Mouse (Mus musculus) adrenal gland (tissue): ENCODE data around the gene Trpm1.
"Not testable (repeated sequence)": the region's sequence is repeated elsewhere in the genome, so short reads cannot be mapped to it uniquely, and the experiment has no call there.

Experiments
- intact Hi-C: fragments of 180-260 bp; cut with DNase I; formaldehyde crosslinking; loops from one replicate; pipeline ENCODE4 v1.15.1; 2025
- long read RNA-seq, 2 experiments: library from polyadenylated mRNA; unstranded; transcript quantifications; one replicate each; pipeline ENCODE4 v2.0.0; 2020; ENCODE audit warnings: borderline replicate concordance in 1 of 2; ENCODE audit not compliant: insufficient replicate concordance in 1 of 2

Trpm1 gene
- long read RNA-seq, experiment 1, partial matches to known transcripts = 0 of 1 reads
- long read RNA-seq, experiment 1, other reads (novel, unspliced or antisense) = 1 of 1 reads
- long read RNA-seq, experiment 2 = 0 reads

DNA sequence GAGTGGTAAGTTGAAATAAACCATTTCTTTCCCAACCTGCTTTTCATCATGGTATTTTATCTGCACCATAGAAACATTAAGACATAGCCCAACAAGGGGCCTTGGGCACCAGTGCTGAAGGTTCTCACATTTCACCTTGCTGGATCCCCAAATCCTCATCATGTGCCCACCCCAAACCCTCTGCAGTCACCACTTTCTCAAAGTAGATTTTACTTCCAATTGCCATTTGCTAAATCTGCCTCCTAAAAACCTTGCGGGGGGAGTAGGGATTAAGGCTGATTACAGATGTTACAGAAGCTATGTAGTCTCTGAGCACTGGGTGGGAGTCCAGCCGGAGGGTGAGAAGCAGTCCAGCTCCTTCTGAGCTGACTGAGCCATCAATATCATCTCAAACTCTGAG is at the start of gene Trpm1:
Trpm1 (plus strand) TSS at position 301 of the 400 bp plus-strand sequence.
- intact Hi-C loops = loop anchor here (10.0 kb wide), 3 partner anchors 89 to 299 kb away; no protein-coding TSS in a partner anchor

DNA sequence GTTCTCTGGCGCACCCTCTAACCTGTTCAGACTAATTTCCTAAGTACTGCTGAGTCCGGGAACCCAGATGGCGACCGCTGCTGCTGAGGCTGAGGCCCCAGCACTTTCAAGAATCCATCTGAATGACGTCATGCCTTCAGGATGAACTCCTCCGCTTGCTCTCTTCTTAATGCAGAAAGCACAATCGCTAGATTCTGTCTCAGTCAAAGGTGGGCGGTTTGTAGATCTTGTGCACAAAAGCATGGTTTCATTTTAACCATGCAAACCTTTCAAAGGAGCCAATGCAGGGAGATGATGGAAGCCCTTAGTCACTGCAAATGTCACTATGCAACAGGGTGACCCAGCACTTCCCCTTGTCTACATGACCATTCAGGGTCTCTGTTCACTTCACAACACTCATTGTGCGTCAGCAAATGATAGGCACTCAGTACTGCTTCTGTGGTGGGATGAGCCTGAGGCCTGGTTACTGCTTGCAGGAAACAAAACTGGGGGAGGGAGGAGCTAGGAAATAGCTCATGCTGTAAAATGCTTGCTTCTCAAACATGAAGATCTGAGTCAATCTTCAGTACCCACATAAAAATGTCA is 31.4 kb upstream of the Trpm1 start:
- intact Hi-C loops = no loop called here

DNA sequence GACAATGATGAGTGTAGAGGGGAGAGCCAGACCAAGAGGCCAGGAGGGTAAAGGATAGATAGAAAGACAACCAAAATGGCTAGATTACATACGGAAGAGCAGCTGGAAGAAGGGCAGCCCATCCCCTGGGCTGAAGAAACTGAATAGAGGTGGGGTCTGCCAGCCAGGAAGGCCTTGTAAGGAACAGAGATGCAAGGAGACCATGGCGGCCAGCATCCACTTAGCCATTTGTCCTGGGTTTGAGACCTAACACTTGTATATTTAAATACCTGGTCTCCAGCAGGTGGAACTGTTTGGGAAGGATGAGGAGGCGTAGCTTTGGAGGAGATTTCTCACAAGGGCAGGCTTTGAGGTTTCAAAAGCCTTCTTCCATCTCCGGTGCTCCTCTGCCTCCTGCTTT is 29.9 kb upstream of the Trpm1 start:
- intact Hi-C loops = no loop called here

DNA sequence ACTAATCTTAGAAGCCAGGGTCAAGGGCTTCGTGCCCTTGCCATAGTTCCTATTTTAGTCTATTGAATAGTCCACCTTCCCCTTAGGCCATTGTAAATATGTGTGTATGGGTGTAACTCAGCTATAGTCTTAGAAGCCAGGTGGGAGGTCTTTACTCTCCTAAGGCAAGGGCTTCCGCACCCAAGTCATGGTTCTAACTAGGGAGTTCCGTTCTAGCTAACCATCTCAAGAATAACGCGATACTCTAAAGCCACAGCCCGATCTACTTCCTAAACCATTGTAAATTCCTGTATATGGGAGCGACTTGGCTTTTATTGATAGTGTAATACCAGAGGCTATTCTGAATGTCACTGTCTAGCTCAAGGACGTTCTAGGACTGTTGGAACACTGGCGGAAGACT is 27.6 kb upstream of the Trpm1 start:
- intact Hi-C loops = not testable (repeated sequence)

DNA sequence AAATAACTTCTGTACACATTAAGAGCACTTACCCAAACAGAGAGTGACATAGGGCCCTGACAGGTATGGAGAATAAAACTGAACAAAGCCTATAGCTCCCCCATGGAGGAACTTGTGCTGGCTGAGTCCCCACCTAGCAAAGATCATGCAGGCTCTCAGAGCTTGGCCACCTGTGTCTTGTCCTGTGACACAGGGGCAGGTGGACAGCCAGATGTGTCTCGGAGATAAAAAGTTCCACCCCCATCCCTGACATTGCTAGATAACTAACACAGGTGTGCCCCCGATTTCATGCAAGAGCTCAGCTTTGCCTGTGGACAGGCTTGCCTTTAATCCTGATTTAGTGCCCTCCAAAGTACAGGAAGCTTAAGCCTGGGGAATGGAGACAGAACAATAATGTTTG is 13.8 kb upstream of the Trpm1 start:
- intact Hi-C loops = no loop called here

DNA sequence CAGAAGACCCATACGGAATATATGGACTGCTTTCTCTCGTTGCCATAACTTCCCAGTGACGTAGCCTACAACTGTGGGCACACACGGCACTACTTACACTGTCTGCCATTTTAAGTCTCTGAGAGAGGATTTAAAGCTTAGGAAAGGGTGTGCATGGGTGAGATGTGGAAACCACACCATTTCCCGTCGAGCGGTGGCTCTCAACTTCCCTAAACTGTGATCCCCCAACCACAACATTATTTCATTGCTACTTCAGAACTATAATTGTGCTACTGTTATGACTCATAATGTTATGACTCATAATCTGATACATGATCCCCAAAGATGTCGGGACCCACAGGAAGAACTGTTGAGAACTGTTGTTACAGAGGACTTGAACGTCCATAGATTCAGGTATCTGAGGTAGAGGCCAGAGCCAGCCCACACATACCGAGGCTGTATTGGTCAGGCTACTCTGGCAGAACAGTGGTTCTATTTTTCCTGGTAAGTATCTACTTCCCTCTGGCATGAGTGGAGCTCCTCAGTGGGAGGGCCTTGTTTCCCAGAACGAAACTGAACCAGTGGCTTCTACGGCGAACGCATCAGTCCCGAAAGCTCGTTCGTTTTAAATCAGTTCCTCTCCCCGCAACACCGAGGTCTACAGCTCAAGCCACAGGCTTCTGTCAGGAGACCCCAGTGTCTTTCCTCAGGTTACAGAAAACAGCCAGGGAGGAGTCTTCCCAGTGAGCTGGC is 12.2 kb upstream of the Trpm1 start:
- intact Hi-C loops = no loop called here

DNA sequence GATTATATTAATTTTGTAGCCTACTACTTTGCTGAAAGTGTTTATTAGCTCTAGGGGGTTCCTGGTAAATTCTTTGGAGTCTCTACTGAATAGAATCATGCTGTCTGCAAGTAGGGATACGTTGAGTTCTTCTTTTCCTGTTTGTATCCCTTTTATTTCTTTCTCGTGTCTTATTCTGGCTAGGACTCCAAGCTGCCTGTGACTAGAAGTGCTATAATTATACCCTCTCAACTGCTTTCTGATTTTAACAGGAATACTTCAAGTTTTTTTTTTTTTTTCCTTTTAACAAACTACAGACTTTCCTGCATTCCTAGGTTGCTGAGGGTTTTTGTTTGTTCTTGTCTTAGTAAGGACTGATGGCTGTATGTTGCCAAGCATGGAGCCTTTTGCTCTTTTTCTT is 4.3 kb upstream of the Trpm1 start:
- intact Hi-C loops = no loop called here

DNA sequence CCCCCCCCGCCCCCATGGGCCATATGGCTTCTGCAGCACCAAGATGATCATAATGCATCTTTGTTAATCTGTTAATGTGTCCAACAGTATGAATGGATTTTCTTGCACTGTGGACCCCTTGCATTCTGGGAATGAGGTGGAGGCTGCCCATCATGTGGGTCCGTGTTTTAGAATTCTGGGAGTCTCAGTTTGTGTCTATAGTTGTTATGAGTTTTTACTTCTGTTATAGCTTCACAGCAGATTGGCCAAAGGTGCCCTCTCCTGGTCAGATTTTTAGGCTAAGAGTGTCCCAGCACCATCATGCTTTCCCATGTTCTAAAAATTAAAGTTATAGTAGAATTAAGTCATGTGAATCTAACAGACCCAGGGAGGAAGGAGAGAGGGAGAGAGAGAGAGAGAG is 3.9 kb upstream of the Trpm1 start:
- intact Hi-C loops = loop anchor here (10.0 kb wide), 3 partner anchors 85 to 295 kb away; no protein-coding TSS in a partner anchor

DNA sequence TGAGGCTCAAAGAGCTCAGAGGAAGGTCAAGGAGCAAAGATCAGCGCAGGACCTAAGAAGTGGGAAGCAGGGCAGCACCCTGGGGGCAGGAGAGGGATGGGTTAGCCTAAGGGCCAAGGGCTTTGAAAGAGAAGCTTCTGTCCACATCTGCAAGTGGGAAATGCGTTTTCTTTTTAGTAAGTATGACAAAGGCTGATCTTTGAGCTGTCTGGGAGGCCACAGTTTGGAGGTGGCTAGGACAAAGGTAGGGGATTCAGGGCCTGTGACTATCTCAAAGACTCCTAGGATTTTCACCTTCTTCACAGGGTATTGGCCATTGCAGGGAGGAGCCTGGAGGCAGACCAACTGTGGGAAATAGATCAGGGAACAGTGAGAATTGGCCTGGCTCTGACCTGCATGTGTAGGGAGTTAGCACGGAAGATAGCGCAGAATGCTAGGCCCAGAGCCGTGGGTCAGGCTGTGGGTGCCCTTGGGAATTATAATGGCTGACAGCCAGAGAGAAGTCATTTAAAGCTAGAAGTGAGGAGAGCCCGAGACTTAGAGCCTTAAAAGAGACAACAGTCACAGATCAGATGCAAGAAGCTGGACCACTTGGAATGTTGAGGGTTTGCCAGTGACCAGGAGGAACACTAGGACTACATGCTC is 3.1 kb upstream of the Trpm1 start:
- intact Hi-C loops = loop anchor here (10.0 kb wide), 3 partner anchors 86 to 296 kb away; no protein-coding TSS in a partner anchor

DNA sequence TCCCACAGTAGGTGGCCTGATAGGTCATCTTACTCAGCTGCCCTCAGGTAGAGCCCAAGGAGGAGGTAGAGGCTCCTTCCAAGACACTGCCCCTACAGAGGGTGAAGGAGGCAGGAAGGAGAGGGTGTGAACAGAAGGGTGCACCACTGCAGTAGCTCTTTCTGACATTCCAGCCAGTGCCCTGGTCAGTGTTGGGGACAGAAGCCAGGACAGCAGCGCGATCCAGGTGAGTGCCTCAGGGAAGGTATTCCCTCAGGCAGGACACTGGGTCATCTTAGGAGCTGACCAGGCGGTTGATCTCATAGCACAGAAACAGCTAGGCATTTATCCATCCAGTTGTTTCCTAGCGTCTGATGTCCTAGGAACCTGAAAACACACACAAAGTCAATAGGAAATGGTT is 1.6 kb downstream of the Trpm1 start:
- intact Hi-C loops = loop anchor here (10.0 kb wide), 3 partner anchors 90 to 300 kb away; no protein-coding TSS in a partner anchor

DNA sequence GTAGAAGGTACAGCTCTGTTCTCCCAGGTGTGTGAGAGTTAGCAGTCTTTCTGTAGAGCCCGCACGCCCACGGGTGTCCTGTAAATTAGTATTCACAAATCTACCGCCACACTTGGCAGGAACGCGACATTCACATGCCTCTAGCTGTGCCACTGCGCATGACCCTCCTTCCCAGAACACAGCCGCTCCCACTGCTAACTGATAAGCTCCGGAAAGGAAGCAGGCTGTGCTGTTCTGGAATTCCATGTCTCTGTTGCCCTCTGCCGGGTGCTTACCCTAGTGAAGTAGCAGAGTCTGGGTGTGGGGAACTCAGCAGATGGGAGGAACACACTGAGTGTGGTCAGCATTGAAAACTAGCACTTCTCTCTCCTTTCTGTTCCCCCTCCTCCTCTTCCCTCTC is 2.1 kb downstream of the Trpm1 start:
- intact Hi-C loops = loop anchor here (10.0 kb wide), 3 partner anchors 91 to 301 kb away; no protein-coding TSS in a partner anchor

DNA sequence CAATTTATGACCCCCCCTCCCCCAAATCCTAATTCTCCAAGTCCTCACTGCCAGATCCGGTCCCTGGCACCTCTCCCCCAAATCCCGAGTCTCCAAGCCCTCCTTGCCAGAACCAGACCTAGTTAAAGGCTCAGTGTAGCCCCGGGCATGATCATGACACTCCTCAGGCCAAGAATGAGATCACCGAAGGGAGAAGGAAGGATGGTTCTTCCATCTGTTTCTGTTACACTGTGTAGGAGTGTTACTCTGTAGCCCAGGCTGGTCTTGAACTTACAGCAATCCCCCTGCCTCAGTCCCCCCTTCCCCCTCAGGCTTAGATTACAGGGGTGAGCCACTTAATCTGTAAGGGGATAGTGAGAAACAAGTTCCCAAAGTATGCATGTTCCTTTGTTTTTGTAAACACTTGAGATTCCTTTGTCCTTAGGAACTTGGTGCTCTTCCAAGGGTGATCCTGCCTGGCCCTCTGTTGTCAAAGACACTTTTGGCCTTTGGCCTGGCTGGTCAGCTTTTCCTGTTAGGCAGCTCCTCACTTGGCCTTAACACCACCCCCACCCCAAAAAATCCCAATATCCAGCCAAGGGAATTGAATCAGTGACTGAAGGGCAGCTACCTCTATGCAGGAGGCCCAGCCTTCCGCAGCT is 2.8 kb downstream of the Trpm1 start:
- intact Hi-C loops = loop anchor here (10.0 kb wide), 3 partner anchors 92 to 302 kb away; no protein-coding TSS in a partner anchor

DNA sequence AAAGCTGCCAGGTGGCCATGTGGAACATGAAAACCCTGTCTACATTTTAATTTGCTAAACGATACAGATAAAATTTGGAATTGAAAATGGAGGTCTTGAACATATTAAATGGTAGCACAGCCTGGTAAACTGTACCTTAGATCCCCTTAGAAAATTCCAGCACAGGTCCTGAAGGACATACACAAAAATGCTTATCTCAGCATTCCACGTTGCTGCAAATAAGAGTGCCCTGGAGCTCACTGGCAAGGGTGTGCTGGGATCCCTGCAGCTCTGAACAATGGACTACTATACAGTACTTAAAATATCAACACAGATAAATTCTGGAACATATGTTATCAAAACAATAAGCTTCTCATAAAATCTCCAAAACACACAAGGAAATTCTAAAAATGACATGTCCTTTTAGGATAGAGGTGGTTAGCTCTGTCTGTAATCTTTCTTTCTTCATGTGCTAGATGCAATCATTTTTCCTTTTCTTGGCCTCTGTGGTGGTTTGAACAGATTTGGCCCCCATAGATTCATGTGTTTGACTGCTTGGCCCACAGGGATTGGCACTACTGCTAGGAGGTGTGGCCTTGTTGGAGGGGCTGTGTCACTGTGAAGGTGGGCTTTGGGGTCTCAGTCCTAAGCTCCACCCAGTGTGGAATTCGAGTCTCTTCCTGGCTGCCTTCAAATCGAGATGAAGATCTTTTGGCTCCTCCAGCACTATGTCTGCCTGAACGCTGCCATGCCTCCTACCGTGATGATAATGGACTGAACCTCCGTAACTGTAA is 3.5 kb downstream of the Trpm1 start:
- intact Hi-C loops = loop anchor here (10.0 kb wide), 3 partner anchors 92 to 302 kb away; no protein-coding TSS in a partner anchor

DNA sequence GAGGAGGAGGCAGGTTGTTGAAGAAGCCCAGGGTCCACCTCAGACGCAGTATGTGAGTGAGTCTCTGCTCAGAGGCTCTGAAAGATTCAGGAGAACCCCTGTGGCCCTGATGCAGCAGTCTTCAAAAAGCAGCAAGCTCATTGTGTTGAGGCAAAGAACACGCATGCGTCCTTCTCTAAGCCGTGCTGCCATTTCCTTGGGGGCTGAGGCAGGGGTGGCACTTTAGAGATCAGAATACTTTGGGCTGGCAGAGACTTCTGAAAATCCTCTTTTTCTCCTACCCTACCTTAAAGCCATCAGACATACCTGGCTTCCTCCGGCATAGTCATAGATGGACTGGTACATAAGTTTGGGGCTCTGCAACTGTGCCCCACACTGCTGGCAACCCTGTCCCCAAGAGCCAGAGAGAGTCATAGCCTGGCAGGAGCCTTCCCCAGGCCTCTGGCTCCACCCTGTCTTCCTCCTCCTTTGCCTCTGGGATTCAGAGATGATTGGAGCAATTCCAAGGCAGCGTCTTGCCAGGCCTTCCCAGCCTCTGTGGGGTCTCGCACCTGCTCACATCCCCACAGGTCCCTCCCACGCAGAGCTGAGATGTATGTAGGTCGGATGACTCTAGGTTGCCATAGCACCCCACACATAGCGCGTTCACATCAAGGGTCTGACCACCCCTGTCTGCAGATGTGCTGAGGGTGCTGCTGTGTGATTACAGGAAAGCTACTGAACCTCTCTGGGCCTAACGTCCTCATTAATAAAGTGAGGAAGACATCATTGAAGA is 4.8 kb downstream of the Trpm1 start:
- intact Hi-C loops = loop anchor here (10.0 kb wide), 3 partner anchors 94 to 304 kb away; no protein-coding TSS in a partner anchor

DNA sequence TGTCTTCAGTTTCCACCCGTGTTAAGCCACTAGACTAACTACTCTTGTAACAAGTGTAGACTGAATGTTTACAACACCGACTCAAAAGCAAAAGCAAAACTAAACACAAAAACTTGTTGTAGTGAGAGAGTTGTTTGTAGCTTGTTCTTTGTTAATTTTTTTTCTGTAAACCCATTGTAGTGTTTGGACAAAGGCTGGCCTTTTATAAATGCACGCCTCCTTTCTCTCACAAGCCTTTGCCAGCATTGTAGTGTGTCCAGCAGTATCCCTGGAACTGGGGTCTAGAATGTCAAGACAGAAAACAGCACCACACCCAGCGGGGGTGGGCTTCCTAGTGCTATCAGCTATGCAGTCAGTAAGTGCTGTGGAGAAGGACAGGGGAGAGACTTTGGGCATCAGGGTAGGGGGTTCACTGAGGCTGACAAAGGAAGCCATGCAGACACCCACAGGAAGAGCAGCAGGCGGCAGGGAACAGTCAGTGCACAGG is 5.5 kb downstream of the Trpm1 start:
- intact Hi-C loops = loop anchor here (10.0 kb wide), 3 partner anchors 94 to 304 kb away; no protein-coding TSS in a partner anchor

DNA sequence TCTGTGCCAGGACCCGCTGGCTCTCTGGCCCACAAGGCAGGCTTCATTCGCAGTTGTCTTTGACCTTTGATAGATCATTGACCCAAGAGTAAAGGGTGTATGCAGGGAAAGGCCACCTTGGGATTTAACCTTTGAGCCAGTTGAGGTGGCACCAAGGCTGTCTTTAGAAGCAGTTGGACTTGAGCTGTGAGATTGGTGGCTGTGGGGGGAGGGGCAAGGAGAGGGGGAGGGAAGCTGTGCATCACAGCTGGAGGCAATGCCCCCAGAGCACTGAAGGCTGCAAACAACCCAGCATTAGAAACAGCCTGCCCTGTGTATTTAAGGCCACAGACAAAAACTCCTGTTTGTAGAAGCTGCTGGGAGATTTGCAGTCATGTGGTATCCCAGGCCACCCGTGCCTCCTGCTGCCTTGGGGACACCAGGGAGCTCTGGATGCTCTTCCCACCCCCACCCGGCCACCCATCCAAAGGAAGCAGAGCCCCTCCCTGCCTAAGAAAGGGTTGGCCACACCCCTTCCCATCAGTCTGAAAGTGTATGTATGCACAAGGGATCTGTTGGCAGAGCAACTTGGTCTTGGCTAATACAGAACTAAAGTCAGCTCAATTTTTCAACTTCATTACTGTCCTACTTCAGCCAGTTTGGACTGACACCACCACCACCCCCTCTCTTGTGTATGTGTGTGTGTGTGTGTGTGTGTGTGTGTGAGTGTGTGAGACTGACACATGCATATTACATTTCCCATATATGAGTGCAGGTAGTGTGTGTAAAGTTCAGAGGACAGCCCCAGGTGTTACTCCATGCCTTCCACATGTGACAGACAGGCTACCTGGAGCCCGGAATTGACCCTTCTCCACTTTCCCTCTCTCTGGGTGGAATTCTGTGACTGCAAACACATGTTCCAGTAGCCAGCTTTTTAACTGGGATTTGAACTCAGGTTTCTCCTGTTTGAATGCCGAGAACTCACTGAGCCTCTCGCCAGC is 6.3 kb downstream of the Trpm1 start:
- intact Hi-C loops = loop anchor here (5.0 to 10.0 kb wide), 5 partner anchors 95 to 585 kb away; no protein-coding TSS in a partner anchor

DNA sequence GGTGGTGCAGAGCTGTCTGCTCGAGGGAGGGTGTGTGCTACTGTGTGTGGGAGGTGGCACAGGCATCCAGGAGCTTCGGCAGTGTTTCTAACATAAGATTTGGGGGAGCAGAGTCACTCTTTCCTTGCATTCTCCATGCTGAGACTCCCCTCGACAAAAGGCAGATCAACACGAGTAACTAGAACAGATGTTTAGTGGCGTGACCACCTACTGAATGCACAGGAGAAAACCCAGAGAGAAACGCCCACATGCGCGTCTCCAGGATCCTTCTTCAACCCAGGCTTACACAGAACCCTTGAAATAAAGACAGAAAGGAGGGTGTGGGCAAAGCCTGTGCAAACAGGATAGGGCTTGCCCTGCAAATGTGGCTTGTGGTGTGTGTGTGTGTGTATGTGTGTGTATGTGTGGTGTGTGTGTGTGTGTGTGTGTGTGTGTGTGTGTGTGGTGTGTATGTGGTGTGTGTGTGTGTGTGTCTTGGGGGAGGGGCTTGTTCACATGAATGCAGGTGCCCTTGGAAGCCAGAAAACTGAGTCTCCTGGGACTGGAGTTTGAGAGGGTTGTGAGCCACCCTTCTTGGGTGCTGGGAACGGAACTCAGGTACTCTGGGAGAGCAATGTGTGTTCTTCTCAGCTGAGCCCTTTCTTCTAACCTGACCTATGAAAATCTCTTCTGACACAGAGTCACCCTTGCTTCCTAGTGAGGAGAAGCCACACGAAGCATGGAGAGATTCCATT is 7.3 kb downstream of the Trpm1 start:
- intact Hi-C loops = loop anchor here (5.0 to 10.0 kb wide), 2 partner anchors 409 to 584 kb away; no protein-coding TSS in a partner anchor
